Mouse (Mus musculus) thymus, postnatal 25 days (tissue): ENCODE results near the gene Zhx3.
A peak's percentile ranks its signal among the peaks of the same experiment; 100 is the strongest.

ENCODE experiments used
- DNase-seq: peaks from one replicate; pipeline ENCODE4 v3.0.0; 2022

The Zhx3 gene

GRCm38 (mm10) chr2:160881462-160882101, 8.8 kb upstream of the Zhx3 start:
- DNase-seq = no peak

GRCm38 (mm10) chr2:160880453-160881195, 7.8 kb upstream of the Zhx3 start, which contains the start of gene Lpin3:
Gene Lpin3 (plus strand): TSS chr2:160880670.
- no peak for DNase-seq

- peak; percentile 11 for DNase-seq
These were observed 3.3 kb upstream of the Zhx3 start for GRCm38 (mm10) chr2:160876115-160876514.

- no peak for DNase-seq
These were observed 1.6 kb upstream of the Zhx3 start for GRCm38 (mm10) chr2:160874231-160874877.

DNA sequence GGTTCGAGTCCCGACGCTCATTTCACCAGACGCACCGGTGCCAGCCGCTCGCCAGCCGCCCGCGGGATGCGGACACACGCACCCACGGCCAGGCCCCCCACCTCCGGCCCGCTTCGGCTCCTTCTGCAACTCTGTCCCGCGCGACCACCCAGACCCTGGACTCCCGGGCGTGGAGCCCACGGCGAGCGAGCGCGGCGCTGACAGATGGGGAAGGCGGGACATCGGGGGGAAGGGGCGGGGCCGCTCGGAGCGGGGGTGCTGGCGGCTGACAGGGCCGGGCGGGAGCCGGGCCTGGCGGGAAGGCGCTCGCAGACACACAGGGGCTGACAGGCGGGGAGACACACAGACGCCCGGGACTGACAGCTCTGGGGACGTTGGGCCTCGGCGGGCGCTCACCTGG, 403 bp downstream of the Zhx3 start:
- DNase-seq = peak; percentile 79

GRCm38 (mm10) chr2:160871310-160871709, 1.5 kb downstream of the Zhx3 start:
- no peak for DNase-seq

- DNase-seq = no peak
These were observed 3.4 kb downstream of the Zhx3 start for GRCm38 (mm10) chr2:160869446-160869845.

DNA sequence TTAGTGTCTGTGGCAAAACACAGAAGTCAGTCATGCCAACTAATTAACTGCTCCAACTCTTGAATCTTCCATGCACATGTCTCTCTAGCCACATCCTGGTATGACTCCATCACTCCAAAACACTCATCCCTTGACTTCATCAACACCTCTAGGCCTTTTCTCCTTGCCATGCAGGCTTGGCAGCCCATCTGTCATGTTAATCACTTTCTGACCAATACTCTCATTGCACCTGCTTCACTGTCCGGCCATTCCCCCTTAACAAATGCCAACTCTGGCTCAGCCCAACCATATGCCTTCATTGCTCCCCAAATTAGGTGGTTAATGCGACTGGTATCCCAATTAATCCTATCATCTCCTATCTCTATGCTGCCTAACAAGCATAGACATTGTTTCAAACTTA, 7.5 kb downstream of the Zhx3 start:
- no peak for DNase-seq

- DNase-seq = no peak
These were observed 8.7 kb downstream of the Zhx3 start for GRCm38 (mm10) chr2:160864112-160864511.

- no peak for DNase-seq
These were observed 12.4 kb downstream of the Zhx3 start for GRCm38 (mm10) chr2:160860363-160860762.

DNA sequence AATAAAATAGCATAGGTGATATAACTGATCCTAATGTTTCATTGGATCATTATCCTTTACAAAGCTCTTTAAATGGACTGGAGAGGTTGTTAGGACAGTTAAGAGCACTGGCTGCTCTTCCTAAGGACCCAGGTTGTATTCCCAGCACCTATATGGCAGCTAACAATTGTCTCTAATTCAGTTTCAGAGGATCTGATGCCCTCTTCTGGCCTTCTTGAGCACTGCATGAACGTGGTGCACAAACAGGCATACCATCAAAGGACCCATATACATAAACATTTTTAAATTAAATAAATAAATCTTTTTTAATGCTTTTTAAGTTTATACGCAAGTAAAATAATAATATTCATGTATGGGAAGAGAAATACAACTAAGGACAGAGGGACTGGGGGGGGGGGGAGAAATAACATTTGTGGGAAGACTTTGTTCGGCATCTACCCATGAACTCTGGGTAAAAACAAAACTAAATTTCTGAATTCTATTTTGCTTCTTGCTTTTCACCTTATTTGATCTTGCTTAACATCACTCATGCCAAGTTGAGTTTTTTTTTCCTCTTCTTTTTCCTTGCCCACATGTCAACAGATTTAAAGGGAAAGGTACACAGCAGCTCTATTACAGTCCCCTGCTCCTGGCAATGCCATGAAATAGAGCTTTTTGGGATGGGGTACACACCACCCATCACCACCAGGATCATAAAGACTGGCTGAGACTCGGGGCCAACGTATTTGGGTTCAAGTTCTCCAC, 16.3 kb downstream of the Zhx3 start:
- DNase-seq = no peak

DNA sequence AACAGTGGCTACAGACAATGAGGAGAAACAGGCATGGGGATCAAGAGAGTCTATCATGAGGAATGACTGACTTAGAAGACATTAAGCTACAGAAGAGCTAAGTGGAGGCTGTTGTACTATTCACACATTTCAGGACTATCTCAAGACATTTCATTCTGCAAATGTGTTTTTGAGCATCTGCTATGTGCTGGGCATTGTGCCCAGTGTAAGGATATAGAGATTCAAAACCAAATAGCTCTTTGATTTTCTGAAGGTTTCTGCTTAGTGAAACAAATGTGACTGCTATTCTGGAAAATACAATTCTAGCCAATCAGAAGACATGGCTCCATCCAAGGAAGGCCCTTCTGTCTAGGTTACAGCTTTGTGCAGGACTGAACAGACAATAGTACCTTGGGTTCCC, 18.1 kb downstream of the Zhx3 start:
- no peak for DNase-seq

- no peak for DNase-seq
These were observed 22.4 kb downstream of the Zhx3 start for GRCm38 (mm10) chr2:160850360-160850759.

DNA sequence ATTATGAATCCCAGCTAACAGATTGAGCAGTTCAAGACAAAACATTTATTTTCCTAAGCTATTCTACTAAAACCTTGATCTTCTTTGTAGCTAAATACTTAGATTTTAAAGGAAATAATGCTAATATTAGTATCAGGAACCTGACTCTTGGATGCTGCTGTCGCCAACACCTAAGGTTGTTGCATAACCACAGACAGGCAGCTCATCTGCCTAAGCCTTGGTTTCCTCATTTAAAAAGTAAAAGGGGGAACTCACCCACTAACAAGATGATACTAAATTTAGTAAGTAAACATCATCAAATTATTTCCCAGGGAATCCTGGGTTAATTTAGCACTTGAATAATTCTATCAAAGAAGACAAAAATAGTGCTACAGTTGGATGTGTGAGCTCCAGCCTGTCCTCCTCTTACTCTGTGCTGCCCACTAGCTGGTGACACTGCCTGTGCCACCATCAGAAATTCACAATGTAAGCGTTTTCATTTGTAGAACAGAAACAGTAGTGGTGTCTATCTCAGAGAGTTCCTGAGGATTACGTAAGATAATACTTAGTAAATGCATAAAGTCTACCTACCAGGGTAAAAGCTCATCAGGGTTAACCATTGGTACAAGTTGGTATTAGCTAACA, 23.1 kb downstream of the Zhx3 start:
- no peak for DNase-seq

DNA sequence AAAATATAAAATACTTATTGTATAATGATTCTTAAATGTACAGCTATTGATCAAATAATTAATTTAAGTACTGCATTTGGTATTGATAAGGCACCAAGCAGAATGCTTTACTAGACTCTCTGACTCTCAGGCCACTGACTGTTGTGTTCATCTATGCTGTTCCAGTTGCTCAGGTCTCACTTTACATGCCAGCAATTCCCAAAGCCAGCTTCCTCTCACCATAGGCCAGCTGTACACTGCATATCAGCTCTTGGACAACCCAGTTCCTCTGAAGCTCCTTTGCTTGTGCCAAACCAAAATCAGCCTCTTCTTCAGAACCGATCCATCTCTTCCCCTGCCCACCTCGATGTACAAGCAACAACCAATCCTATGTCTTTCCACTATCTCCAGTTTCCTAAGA, 24.6 kb downstream of the Zhx3 start:
- no peak for DNase-seq

DNA sequence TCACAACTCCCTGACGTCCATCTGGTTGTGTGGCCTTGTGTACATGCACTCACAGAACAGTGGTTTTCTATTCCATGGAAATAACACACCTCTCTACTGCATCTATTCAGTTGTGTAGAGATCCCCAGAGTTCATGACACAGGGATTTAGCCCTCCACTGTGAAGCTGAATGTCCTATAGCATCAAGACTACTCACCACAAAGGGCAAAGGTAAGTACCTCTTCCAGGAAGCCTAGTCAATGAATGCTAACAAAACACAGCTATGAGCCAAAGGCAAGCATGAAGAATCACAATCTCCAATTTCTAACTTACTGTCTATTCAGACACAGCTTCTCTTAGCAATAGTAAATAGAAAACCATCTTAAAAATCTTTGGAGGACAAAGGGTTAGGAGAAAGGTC, 25.1 kb downstream of the Zhx3 start:
- no peak for DNase-seq

- no peak for DNase-seq
These were observed 32.0 kb downstream of the Zhx3 start for GRCm38 (mm10) chr2:160840838-160841237.

- no peak for DNase-seq
These were observed 62.0 kb downstream of the Zhx3 start for GRCm38 (mm10) chr2:160810802-160811201.

DNA sequence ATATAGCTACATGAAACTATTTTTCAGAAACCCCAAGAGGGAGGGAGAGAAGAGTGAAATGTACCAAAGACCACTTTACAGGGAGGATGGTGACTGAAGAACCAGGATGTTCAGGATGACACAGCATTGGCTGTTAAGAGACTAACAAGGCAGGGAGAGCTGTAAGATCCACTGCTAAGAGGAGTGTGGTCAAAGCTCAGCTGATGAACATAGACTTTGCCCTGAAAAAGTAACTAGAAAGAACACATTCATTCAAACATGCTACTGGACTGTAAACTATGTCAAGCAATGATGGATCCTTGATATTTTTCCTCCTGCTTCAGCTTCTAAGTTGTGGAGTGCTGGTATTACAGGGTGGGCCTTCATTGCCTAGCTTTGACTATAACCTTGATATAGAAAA, 62.4 kb downstream of the Zhx3 start:
- DNase-seq = no peak

- no peak for DNase-seq
These were observed 66.7 kb downstream of the Zhx3 start for GRCm38 (mm10) chr2:160806091-160806521.

- DNase-seq = no peak
These were observed 67.8 kb downstream of the Zhx3 start for GRCm38 (mm10) chr2:160804794-160805527.

GRCm38 (mm10) chr2:160802326-160802725, 70.5 kb downstream of the Zhx3 start:
- no peak for DNase-seq
